Mouse (Mus musculus) testis, postnatal 14 days (tissue): ENCODE measurements around the gene Dop1a.
"Not testable (repeated sequence)": the region's sequence is repeated elsewhere in the genome, so short reads cannot be mapped to it uniquely, and the experiment has no call there.

Source experiments
- DNase-seq: peaks from one replicate; pipeline ENCODE4 v3.0.0; 2021; ENCODE audit warnings: low spot score

The Dop1a gene

GRCm38 (mm10) chr9:86575178-86575577 is 108.2 kb downstream of the Dop1a start:
- no peak for DNase-seq

GRCm38 (mm10) chr9:86579657-86580056 is 112.7 kb downstream of the Dop1a start:
- DNase-seq, result no peak

GRCm38 (mm10) chr9:86583740-86584139 is 116.8 kb downstream of the Dop1a start:
- DNase-seq, result no peak

- no peak for DNase-seq
These were observed 120.3 kb downstream of the Dop1a start for GRCm38 (mm10) chr9:86587019-86587795.

GRCm38 (mm10) chr9:86592676-86593668 is 126.0 kb downstream of the Dop1a start:
- DNase-seq, result no peak

GRCm38 (mm10) chr9:86594357-86594767 is 127.4 kb downstream of the Dop1a start:
- DNase-seq, result not testable (repeated sequence)

GRCm38 (mm10) chr9:86596983-86597382 is 130.0 kb downstream of the Dop1a start:
- DNase-seq, result not testable (repeated sequence)

- peak; percentile 34 for DNase-seq
These were observed 132.9 kb downstream of the Dop1a start for GRCm38 (mm10) chr9:86599723-86600303.
